Mouse (Mus musculus) stomach, embryonic 15.5 days (tissue): ENCODE data around the gene Rbm17. TPM values are rescaled to one million over a fixed set of nuclear protein-coding genes. Genes with fewer than 3 reads are reported as not detected.

Source experiments
- ATAC-seq: fragments of 200-750 bp; cut with Nextera tagmentation; 2 replicates; pipeline ENCODE4 v1.8.0; 2017; ENCODE audit warnings: low read depth, moderate number of reproducible peaks, moderate TSS enrichment; ENCODE audit not compliant: insufficient read depth, low FRiP score
- H3K27ac ChIP-seq: fragments of 300-500 bp; sonication (generic); 2 replicates; pipeline ENCODE4 v1.5.1; 2015; ENCODE audit warnings: mild to moderate bottlenecking, inconsistent platforms
- H3K27me3 ChIP-seq: fragments of 300-500 bp; sonication (generic); replicated peaks from 2 replicates; pipeline ENCODE4 v1.6.1; 2015; ENCODE audit warnings: inconsistent platforms
- H3K36me3 ChIP-seq: fragments of 300-500 bp; sonication (generic); 2 replicates; pipeline ENCODE4 v1.6.1; 2015; ENCODE audit warnings: inconsistent platforms
- H3K4me1 ChIP-seq: fragments of 300-500 bp; sonication (generic); 2 replicates; pipeline ENCODE4 v1.6.1; 2015; ENCODE audit warnings: inconsistent platforms
- H3K4me2 ChIP-seq: fragments of 300-500 bp; sonication (generic); 2 replicates; pipeline ENCODE4 v1.6.1; 2015; ENCODE audit warnings: mild to moderate bottlenecking, inconsistent platforms
- H3K4me3 ChIP-seq: fragments of 300-500 bp; sonication (generic); replicated peaks from 2 replicates; pipeline ENCODE4 v1.5.1; 2015; ENCODE audit warnings: inconsistent platforms
- H3K9ac ChIP-seq: fragments of 300-500 bp; sonication (generic); 2 replicates; pipeline ENCODE4 v1.6.1; 2015; ENCODE audit warnings: inconsistent platforms
- H3K9me3 ChIP-seq: fragments of 300-500 bp; sonication (generic); 2 replicates; pipeline ENCODE4 v1.6.1; 2016; ENCODE audit warnings: inconsistent platforms
- WGBS: fragments of 180-500 bp; shearing (Covaris S2); methylation state at CpG from one replicate; pipeline ENCODE4 v1.1.7; 2015; 5-methylcytosine and 5-hydroxymethylcytosine counted together
- polyA plus RNA-seq: library from polyadenylated mRNA; unstranded; fragments of >200 nt; fragmentation: Nextera tagmentation; extraction: Ambion mirVana; gene quantifications from 2 replicates; pipeline ENCODE4 v1.2.1, GENCODE M21; 2015

The Rbm17 gene
- polyA plus RNA-seq, 1 experiment from 2014 or later = 125 TPM

DNA sequence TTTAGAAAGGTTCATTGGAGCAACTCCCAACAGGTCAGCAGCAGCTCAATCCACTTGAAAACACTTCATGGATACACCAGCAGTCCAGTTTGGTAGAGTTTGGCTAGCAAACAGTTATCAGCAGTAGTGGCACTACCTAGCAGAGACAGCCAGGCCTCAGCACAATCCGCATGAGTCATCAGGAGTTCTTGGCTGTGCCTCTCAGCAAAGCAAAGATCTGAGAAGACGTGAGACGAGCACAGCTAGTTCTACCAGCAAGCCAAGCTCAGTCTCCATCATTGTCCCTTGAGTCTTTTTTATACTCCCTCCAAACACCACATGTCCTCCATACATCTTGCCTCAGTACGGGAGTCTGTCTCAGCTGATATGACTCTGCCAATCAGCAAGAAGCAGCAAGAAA lies 24.6 kb downstream of the Rbm17 start:
- WGBS = 95% methylated on average over 4 of the region's 4 CpGs

GRCm38 (mm10) chr2:11578187-11578586 lies 25.8 kb downstream of the Rbm17 start:
- H3K9ac ChIP-seq = no peak overlapping the region
- no peaks in the 10 kb centered on the region for H3K4me1 ChIP-seq
- no peaks in the 10 kb centered on the region for H3K9me3 ChIP-seq
- no peak for ATAC-seq
- no peak overlapping the region for H3K4me2 ChIP-seq
- WGBS = 74% methylated on average over 6 of the region's 6 CpGs
- H3K4me3 ChIP-seq = no peak overlapping the region
- H3K36me3 ChIP-seq = peaks cover 8% of the 10 kb centered on the region
- H3K27ac ChIP-seq = no peak overlapping the region
- no peaks in the 10 kb centered on the region for H3K27me3 ChIP-seq

More for the DNA sequence above, 24.6 kb downstream of the Rbm17 start:
- Histone ChIP-seq H3K4me2 (no peak overlapping the region), H3K4me3 (no peak overlapping the region), H3K9me3 (no peaks in the 10 kb centered on the region), H3K4me1 (no peaks in the 10 kb centered on the region), H3K36me3 (peaks cover 15% of the 10 kb centered on the region), H3K9ac (no peak overlapping the region), H3K27me3 (no peaks in the 10 kb centered on the region), H3K27ac (no peak overlapping the region)
- no peak for ATAC-seq

GRCm38 (mm10) chr2:11573684-11574083 lies 30.3 kb downstream of the Rbm17 start:
- H3K4me2 ChIP-seq = no peak overlapping the region
- ATAC-seq = no peak
- no peaks in the 10 kb centered on the region for H3K36me3 ChIP-seq
- H3K9me3 ChIP-seq = no peaks in the 10 kb centered on the region
- no peaks in the 10 kb centered on the region for H3K27me3 ChIP-seq
- no peak overlapping the region for H3K4me3 ChIP-seq
- H3K4me1 ChIP-seq = no peaks in the 10 kb centered on the region
- WGBS = 95% methylated on average over 1 of the region's 1 CpGs
- H3K9ac ChIP-seq = no peak overlapping the region
- no peak overlapping the region for H3K27ac ChIP-seq

GRCm38 (mm10) chr2:11571004-11571535 lies 32.9 kb downstream of the Rbm17 start:
- 56% methylated on average over 6 of the region's 6 CpGs for WGBS
- Histone ChIP-seq H3K4me1 (no peaks in the 10 kb centered on the region), H3K4me2 (no peak overlapping the region), H3K36me3 (no peaks in the 10 kb centered on the region), H3K27ac (no peak overlapping the region), H3K27me3 (no peaks in the 10 kb centered on the region), H3K4me3 (no peak overlapping the region), H3K9ac (no peak overlapping the region), H3K9me3 (no peaks in the 10 kb centered on the region)
- no peak for ATAC-seq

- ATAC-seq = no peak
- WGBS = 87% methylated on average over 7 of the region's 7 CpGs
- H3K4me2 ChIP-seq = no peak overlapping the region
- no peaks in the 10 kb centered on the region for H3K9me3 ChIP-seq
- H3K27ac ChIP-seq = no peak overlapping the region
- no peaks in the 10 kb centered on the region for H3K36me3 ChIP-seq
- H3K27me3 ChIP-seq = no peaks in the 10 kb centered on the region
- H3K4me3 ChIP-seq = no peak overlapping the region
- no peak overlapping the region for H3K9ac ChIP-seq
- no peaks in the 10 kb centered on the region for H3K4me1 ChIP-seq
Measured at GRCm38 (mm10) chr2:11568471-11568870, 35.5 kb downstream of the Rbm17 start.

- Histone ChIP-seq H3K4me3 (no peak overlapping the region), H3K9ac (no peak overlapping the region), H3K27me3 (no peaks in the 10 kb centered on the region), H3K4me1 (no peaks in the 10 kb centered on the region), H3K27ac (no peak overlapping the region), H3K9me3 (no peaks in the 10 kb centered on the region), H3K4me2 (no peak overlapping the region), H3K36me3 (no peaks in the 10 kb centered on the region)
- ATAC-seq = no peak
- WGBS = 54% methylated on average over 4 of the region's 4 CpGs
Measured at GRCm38 (mm10) chr2:11567781-11568362, 36.1 kb downstream of the Rbm17 start.

DNA sequence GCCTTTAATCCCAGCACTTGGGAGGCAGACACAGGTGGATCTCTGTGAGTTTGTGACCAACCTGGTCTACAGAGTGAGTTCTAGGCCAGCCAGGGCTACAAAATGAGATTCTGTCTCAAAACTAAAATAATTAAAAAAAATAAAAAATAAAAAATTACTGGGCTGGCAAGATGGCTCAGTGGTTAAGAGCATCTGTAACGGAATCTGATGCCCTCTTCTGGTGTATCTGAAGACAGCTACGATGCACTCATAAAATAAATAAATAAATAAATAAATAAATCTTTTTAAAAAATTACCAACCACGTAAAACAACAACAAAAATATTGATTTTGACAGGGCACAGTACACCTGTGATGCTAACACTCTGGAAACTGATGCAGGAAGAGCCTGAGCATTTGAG lies 37.1 kb downstream of the Rbm17 start:
- no peaks in the 10 kb centered on the region for H3K36me3 ChIP-seq
- no peaks in the 10 kb centered on the region for H3K4me1 ChIP-seq
- no peak for ATAC-seq
- no peaks in the 10 kb centered on the region for H3K27me3 ChIP-seq
- no peak overlapping the region for H3K9ac ChIP-seq
- H3K9me3 ChIP-seq = no peaks in the 10 kb centered on the region
- no peak overlapping the region for H3K4me2 ChIP-seq
- WGBS = 81% methylated on average over 3 of the region's 3 CpGs
- H3K4me3 ChIP-seq = no peak overlapping the region
- H3K27ac ChIP-seq = no peak overlapping the region

DNA sequence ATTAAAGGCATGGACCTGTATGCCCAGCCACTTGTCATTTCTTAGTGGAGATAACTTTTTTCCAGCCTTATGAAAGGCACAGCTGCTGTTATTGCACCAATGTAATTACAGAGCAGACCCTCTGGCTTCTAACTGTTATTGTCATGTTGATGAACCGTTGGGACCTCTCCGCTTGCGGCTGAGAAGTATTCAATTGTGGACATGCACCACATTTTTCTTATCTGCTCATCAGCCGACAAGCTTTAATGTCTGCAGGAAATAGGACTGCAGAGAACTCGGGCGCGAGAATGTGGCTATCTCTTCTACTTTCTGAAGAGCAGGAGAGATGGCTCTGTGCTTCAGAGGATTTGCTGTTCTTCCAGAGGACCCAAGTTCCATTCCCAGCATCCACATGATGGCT lies 37.7 kb downstream of the Rbm17 start:
- WGBS = 62% methylated on average over 7 of the region's 7 CpGs

DNA sequence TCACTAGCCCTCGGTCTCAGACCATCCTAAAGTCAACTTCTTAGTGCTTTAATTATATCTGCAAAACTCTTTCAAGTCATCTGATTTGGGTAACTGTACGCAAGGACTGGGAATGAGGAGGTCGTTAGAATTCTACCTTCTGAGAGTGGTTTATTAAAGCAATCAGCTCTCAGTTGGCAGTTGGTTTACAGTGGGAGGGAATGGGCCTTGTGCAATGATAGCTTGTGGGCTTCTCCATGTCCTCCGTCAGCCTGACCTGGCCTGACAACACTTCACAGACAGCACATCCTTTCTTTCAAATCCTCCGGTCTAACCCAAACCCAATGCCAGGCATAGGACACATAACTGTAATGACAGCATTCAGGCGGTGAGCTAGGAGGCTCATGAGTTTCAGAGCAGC lies 39.2 kb downstream of the Rbm17 start:
- no peaks in the 10 kb centered on the region for H3K27me3 ChIP-seq
- H3K36me3 ChIP-seq = no peaks in the 10 kb centered on the region
- 75% methylated on average over 6 of the region's 6 CpGs for WGBS
- no peak for ATAC-seq
- no peaks in the 10 kb centered on the region for H3K4me1 ChIP-seq
- H3K27ac ChIP-seq = no peak overlapping the region
- no peak overlapping the region for H3K9ac ChIP-seq
- H3K4me2 ChIP-seq = no peak overlapping the region
- no peak overlapping the region for H3K4me3 ChIP-seq
- no peaks in the 10 kb centered on the region for H3K9me3 ChIP-seq

More for the DNA sequence above, 37.7 kb downstream of the Rbm17 start:
- ATAC-seq = no peak
- Histone ChIP-seq H3K9ac (no peak overlapping the region), H3K4me3 (no peak overlapping the region), H3K9me3 (no peaks in the 10 kb centered on the region), H3K4me1 (no peaks in the 10 kb centered on the region), H3K27ac (no peak overlapping the region), H3K27me3 (no peaks in the 10 kb centered on the region), H3K4me2 (no peak overlapping the region), H3K36me3 (no peaks in the 10 kb centered on the region)

GRCm38 (mm10) chr2:11563256-11563655 lies 40.7 kb downstream of the Rbm17 start:
- Histone ChIP-seq H3K27me3 (no peaks in the 10 kb centered on the region), H3K9me3 (no peaks in the 10 kb centered on the region), H3K4me3 (no peak overlapping the region), H3K4me2 (no peak overlapping the region), H3K36me3 (no peaks in the 10 kb centered on the region), H3K9ac (no peak overlapping the region), H3K4me1 (no peaks in the 10 kb centered on the region), H3K27ac (no peak overlapping the region)
- no peak for ATAC-seq
- 90% methylated on average over 17 of the region's 17 CpGs for WGBS

DNA sequence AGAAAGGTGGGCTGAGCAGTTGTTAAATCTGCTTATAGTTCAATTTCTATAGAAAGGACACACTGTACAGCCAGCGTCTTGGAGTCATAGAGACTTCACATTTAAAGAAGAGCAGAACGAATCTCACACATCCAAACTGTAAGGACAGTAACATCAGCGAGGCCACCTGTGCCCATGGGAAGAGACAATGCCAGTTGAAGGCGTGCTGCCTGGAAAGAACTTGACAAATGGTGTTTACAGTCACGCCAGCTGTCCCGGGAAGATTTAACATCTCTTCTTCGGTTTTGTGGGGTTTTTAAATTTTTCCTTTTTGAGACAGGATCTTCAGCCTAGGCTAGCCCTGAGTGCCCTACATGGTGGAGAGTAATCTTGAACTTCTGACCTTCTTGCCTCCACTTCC lies 45.3 kb downstream of the Rbm17 start:
- H3K27me3 ChIP-seq = no peaks in the 10 kb centered on the region
- no peaks in the 10 kb centered on the region for H3K9me3 ChIP-seq
- no peak overlapping the region for H3K4me2 ChIP-seq
- no peak for ATAC-seq
- no peak overlapping the region for H3K4me3 ChIP-seq
- H3K9ac ChIP-seq = no peak overlapping the region
- H3K27ac ChIP-seq = no peak overlapping the region
- WGBS = 65% methylated on average over 7 of the region's 7 CpGs
- no peaks in the 10 kb centered on the region for H3K36me3 ChIP-seq
- 0 out of 2 replicates have a peak, but pooled peaks cover 5% of the 10 kb centered on the region for H3K4me1 ChIP-seq

GRCm38 (mm10) chr2:11557244-11557643 lies 46.7 kb downstream of the Rbm17 start:
- Histone ChIP-seq H3K27ac (no peak overlapping the region), H3K9ac (no peak overlapping the region), H3K4me1 (peaks cover 16% of the 10 kb centered on the region; the same call in 1 of the 2 replicates), H3K36me3 (no peaks in the 10 kb centered on the region), H3K27me3 (0 out of 2 replicates have a peak, but pooled peaks cover 3% of the 10 kb centered on the region), H3K4me3 (no peak overlapping the region), H3K4me2 (no peak overlapping the region), H3K9me3 (no peaks in the 10 kb centered on the region)
- ATAC-seq = no peak
- 65% methylated on average over 3 of the region's 3 CpGs for WGBS

DNA sequence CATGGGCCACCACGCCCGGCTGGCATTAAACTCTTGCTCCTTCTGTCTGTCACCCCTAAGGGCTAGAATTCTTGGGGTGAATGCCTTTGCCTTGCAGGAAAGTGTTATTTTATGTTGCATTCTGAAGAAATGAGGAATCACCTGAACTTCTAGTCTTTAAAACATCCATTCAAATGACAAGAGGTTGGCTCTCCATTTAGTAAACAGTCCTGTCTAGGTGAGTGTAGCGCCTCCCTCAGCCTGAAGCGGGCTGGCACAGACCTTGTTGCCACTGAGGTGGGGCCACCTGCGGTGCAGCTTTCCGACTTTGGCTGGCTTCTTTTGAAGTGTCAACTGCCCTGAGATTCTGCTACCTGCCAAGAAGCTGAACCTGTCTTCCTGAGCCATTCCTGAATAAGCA lies 48.6 kb downstream of the Rbm17 start:
- 0 out of 2 replicates have a peak, but pooled peaks cover 3% of the 10 kb centered on the region for H3K27me3 ChIP-seq
- peaks cover 19% of the 10 kb centered on the region; the same call in 1 of the 2 replicates for H3K4me1 ChIP-seq
- no peak overlapping the region for H3K4me3 ChIP-seq
- WGBS = 58% methylated on average over 6 of the region's 6 CpGs
- H3K36me3 ChIP-seq = no peaks in the 10 kb centered on the region
- no peak overlapping the region for H3K4me2 ChIP-seq
- H3K9ac ChIP-seq = no peak overlapping the region
- no peak overlapping the region for H3K27ac ChIP-seq
- no peak for ATAC-seq
- no peaks in the 10 kb centered on the region for H3K9me3 ChIP-seq
